Mouse (Mus musculus): Measurements from ENCODE around the gene Srgap2. TPM values are rescaled to one million over a fixed set of nuclear protein-coding genes. Genes with fewer than 3 reads are reported as not detected.

The Srgap2 gene
- polyA plus RNA-seq, 1 experiment from 2014 or later: 31.7 TPM

- Histone ChIP-seq H3K4me1 (ENCODE audit: control insufficient read depth, insufficient read depth, low read length) (peaks cover 11% of the 10 kb centered on the region), H3K36me3 (ENCODE audit: control insufficient read depth, insufficient read depth, low read length) (no peaks in the 10 kb centered on the region), H3K27me3 (ENCODE audit: control insufficient read depth, insufficient read depth, low read depth, low read length) (no peaks in the 10 kb centered on the region), H3K9ac (ENCODE audit: low read depth, low read length) (no peak overlapping the region), H3K27ac (ENCODE audit: low read length) (no peak overlapping the region), H3K9me3 (replicated peaks; ENCODE audit: control insufficient read depth, low read length, poor library complexity, severe bottlenecking) (no peaks in the 10 kb centered on the region), H3K4me3 (ENCODE audit: low read depth, low read length) (no peak overlapping the region), H3K4me2 (ENCODE audit: low read length) (no peak overlapping the region)
- 85% methylated on average over 1 of the region's 1 CpGs for WGBS
- ATAC-seq: no peak; the same call in 1 of the 2 replicates
These were observed 64.5 kb downstream of the Srgap2 start for GRCm38 (mm10) chr1:131462541-131463067.

DNA sequence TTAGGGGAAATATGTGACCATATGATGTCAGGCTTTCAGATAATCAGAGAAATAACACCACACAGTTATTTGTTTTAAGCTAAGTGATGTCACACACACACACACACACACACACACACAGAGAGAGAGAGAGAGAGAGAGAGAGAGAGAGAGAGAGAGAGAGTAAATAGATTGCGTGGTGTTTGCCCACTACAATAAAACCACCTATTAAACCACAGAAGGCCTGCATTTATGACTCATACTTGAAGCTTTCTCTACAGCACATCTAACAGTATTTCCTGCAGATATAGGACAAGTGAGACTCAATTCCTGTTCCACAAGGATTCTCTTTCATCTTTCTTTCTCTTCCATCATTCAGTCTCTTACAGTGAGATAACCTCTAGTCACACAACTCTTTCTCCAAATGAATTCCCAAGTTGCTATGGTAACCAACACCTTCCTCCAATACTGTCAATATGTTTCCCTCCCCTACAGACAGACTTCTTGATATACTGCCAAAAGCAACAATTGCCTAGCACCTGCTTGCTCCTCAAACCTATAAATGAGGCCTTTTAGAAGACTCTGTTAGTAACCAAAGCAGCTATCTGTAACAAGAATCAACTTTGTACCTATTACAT is 66.1 kb downstream of the Srgap2 start:
- WGBS: 52% methylated on average over 1 of the region's 1 CpGs
- H3K4me2 ChIP-seq (ENCODE audit: low read length): no peak overlapping the region
- H3K9me3 ChIP-seq (replicated peaks; ENCODE audit: control insufficient read depth, low read length, poor library complexity, severe bottlenecking): no peaks in the 10 kb centered on the region
- H3K36me3 ChIP-seq (ENCODE audit: control insufficient read depth, insufficient read depth, low read length): no peaks in the 10 kb centered on the region
- peaks cover 11% of the 10 kb centered on the region for H3K4me1 ChIP-seq (ENCODE audit: control insufficient read depth, insufficient read depth, low read length)
- H3K27ac ChIP-seq (ENCODE audit: low read length): peak overlapping the region; percentile 47; the same call in 1 of the 2 replicates
- H3K27me3 ChIP-seq (ENCODE audit: control insufficient read depth, insufficient read depth, low read depth, low read length): no peaks in the 10 kb centered on the region
- no peak overlapping the region for H3K9ac ChIP-seq (ENCODE audit: low read depth, low read length)
- 0 out of 2 replicates have a peak, but pooled peaks have one; percentile 52 for ATAC-seq
- H3K4me3 ChIP-seq (ENCODE audit: low read depth, low read length): no peak overlapping the region

DNA sequence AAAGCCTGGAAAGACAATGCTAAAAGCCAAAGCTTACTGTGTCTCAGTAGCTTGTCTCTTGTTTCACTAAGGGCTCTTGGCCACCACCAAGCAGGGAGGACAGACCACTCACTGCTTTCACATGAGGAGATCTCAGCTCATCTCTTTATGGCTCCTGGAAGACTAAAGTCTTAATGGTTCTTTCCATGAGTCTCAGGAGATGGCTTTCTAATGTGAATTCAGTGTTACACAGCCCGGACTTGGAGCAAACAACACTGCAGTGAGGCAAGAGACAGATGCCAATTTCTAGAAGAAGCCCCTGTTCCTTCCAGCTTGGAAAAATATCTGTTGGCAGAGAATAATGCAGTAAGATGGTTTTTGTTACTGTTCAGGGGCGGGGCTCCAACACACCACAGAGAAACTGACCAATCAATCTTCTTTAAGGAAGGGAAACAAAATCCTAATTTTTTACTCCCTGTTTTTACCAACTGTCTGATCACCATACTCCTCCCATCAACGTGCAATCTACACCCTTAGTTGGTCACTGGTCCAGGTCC is 71.7 kb downstream of the Srgap2 start:
- Histone ChIP-seq H3K36me3 (ENCODE audit: control insufficient read depth, insufficient read depth, low read length) (no peaks in the 10 kb centered on the region), H3K9me3 (replicated peaks; ENCODE audit: control insufficient read depth, low read length, poor library complexity, severe bottlenecking) (no peaks in the 10 kb centered on the region), H3K4me1 (ENCODE audit: control insufficient read depth, insufficient read depth, low read length) (peaks cover 19% of the 10 kb centered on the region), H3K27me3 (ENCODE audit: control insufficient read depth, insufficient read depth, low read depth, low read length) (no peaks in the 10 kb centered on the region), H3K27ac (ENCODE audit: low read length) (no peak overlapping the region), H3K9ac (ENCODE audit: low read depth, low read length) (no peak overlapping the region), H3K4me3 (ENCODE audit: low read depth, low read length) (no peak overlapping the region), H3K4me2 (ENCODE audit: low read length) (no peak overlapping the region)
- ATAC-seq: no peak
- WGBS: 90% methylated on average over 3 of the region's 3 CpGs

DNA sequence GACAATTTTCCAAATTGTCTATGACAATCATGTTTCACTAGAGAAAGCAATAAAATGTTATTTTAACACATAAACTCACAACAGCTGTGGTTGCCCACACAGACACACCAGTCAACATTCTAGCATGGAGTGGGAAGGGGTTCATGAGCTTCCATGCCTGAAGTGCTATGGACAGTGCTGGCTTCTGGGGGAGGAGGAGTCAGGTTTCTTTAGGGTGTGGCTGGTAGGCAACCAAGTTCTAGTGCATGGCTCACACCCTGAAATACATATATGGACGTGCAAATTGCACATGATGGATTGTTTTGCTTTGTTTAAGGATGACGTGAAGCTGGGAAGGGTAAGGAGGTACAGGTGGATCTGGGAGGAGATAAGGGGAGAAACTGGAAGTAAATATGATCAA is 72.8 kb downstream of the Srgap2 start:
- H3K36me3 ChIP-seq (ENCODE audit: control insufficient read depth, insufficient read depth, low read length): no peaks in the 10 kb centered on the region
- H3K9me3 ChIP-seq (replicated peaks; ENCODE audit: control insufficient read depth, low read length, poor library complexity, severe bottlenecking): no peaks in the 10 kb centered on the region
- no peak overlapping the region for H3K4me2 ChIP-seq (ENCODE audit: low read length)
- H3K4me1 ChIP-seq (ENCODE audit: control insufficient read depth, insufficient read depth, low read length): peaks cover 16% of the 10 kb centered on the region
- ATAC-seq: no peak
- WGBS: 87% methylated on average over 2 of the region's 2 CpGs
- H3K4me3 ChIP-seq (ENCODE audit: low read depth, low read length): no peak overlapping the region
- H3K9ac ChIP-seq (ENCODE audit: low read depth, low read length): no peak overlapping the region
- no peak overlapping the region for H3K27ac ChIP-seq (ENCODE audit: low read length)
- no peaks in the 10 kb centered on the region for H3K27me3 ChIP-seq (ENCODE audit: control insufficient read depth, insufficient read depth, low read depth, low read length)

DNA sequence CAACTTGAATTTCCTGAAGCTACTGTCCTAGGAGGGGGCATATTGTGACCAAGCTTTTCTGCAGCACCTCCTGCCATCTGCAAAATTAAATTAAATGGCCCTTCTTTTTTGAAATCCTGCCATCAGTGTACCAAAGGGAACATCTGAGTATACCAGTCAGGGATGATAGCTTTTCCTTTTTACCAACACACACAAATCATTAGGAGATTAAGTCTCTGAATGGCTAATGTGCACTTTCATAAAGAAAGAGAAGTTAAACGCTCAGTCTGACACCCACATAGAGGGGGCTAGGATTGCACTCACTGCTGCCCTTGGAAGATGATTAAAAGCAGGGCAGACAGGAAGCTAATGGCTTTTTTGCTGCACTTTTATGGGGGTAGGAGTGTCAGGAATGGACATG is 73.8 kb downstream of the Srgap2 start:
- ATAC-seq: peak; percentile 58; the same call in 1 of the 2 replicates
- Histone ChIP-seq H3K4me3 (ENCODE audit: low read depth, low read length) (no peak overlapping the region), H3K27me3 (ENCODE audit: control insufficient read depth, insufficient read depth, low read depth, low read length) (no peaks in the 10 kb centered on the region), H3K9me3 (replicated peaks; ENCODE audit: control insufficient read depth, low read length, poor library complexity, severe bottlenecking) (no peaks in the 10 kb centered on the region), H3K4me2 (ENCODE audit: low read length) (no peak overlapping the region), H3K4me1 (ENCODE audit: control insufficient read depth, insufficient read depth, low read length) (peaks cover 16% of the 10 kb centered on the region), H3K36me3 (ENCODE audit: control insufficient read depth, insufficient read depth, low read length) (no peaks in the 10 kb centered on the region), H3K27ac (ENCODE audit: low read length) (peak overlapping the region; percentile 7; the same call in 1 of the 2 replicates), H3K9ac (ENCODE audit: low read depth, low read length) (no peak overlapping the region)
- 14% methylated on average over 1 of the region's 1 CpGs for WGBS

DNA sequence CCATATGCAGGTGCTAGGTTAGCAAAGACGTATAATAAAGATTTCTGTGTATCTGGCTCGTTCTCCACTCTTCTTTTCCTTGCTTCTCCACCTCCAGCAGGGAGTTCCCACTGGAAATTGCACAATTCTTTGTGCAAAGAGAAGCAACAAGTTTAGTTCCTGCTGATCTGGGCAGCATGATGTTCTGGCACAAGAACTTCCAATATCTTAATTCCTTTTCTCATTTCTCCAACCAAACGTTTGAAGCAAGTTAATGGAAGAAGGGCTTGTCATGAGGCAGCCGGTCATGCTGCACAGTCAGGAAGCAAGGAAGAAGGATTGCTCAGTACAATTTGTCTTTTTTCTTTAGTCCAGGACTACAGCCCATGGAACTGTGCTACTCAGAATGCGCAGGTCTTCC is 78.8 kb downstream of the Srgap2 start:
- Histone ChIP-seq H3K27me3 (ENCODE audit: control insufficient read depth, insufficient read depth, low read depth, low read length) (no peaks in the 10 kb centered on the region), H3K4me3 (ENCODE audit: low read depth, low read length) (no peak overlapping the region), H3K9me3 (replicated peaks; ENCODE audit: control insufficient read depth, low read length, poor library complexity, severe bottlenecking) (no peaks in the 10 kb centered on the region), H3K4me1 (ENCODE audit: control insufficient read depth, insufficient read depth, low read length) (peaks cover 9% of the 10 kb centered on the region), H3K36me3 (ENCODE audit: control insufficient read depth, insufficient read depth, low read length) (no peaks in the 10 kb centered on the region), H3K9ac (ENCODE audit: low read depth, low read length) (no peak overlapping the region), H3K4me2 (ENCODE audit: low read length) (no peak overlapping the region), H3K27ac (ENCODE audit: low read length) (no peak overlapping the region)
- no peak for ATAC-seq
- WGBS: 68% methylated on average over 5 of the region's 5 CpGs

DNA sequence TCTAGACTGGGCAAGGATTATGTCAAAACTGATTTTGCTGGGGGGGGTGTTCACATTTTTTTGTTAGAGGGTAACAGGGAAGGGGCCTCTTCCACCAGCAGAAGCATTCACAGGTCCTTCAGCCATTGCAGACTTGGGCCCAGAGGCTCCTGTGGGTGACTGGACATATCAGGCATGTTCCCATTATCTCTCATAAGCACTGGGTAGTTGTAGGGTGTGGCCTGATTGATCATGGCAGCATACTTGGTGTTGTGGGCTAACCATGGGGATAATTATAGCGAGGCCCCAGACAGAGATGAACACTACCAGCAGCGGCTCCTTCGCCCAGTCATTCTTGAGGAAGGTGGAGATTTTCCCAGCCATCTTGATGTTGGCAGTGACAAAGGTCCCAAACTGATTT is 79.8 kb downstream of the Srgap2 start:
- no peak overlapping the region for H3K4me3 ChIP-seq (ENCODE audit: low read depth, low read length)
- no peaks in the 10 kb centered on the region for H3K9me3 ChIP-seq (replicated peaks; ENCODE audit: control insufficient read depth, low read length, poor library complexity, severe bottlenecking)
- no peaks in the 10 kb centered on the region for H3K36me3 ChIP-seq (ENCODE audit: control insufficient read depth, insufficient read depth, low read length)
- H3K4me1 ChIP-seq (ENCODE audit: control insufficient read depth, insufficient read depth, low read length): peaks cover 2% of the 10 kb centered on the region; the same call in 1 of the 2 replicates
- H3K27me3 ChIP-seq (ENCODE audit: control insufficient read depth, insufficient read depth, low read depth, low read length): no peaks in the 10 kb centered on the region
- no peak overlapping the region for H3K27ac ChIP-seq (ENCODE audit: low read length)
- H3K4me2 ChIP-seq (ENCODE audit: low read length): no peak overlapping the region
- ATAC-seq: no peak
- no peak overlapping the region for H3K9ac ChIP-seq (ENCODE audit: low read depth, low read length)
- WGBS: 97% methylated on average over 3 of the region's 3 CpGs

GRCm38 (mm10) chr1:131446577-131446976 is 80.6 kb downstream of the Srgap2 start:
- Histone ChIP-seq H3K4me2 (ENCODE audit: low read length) (no peak overlapping the region), H3K4me3 (ENCODE audit: low read depth, low read length) (no peak overlapping the region), H3K4me1 (ENCODE audit: control insufficient read depth, insufficient read depth, low read length) (no peaks in the 10 kb centered on the region), H3K9ac (ENCODE audit: low read depth, low read length) (no peak overlapping the region), H3K9me3 (replicated peaks; ENCODE audit: control insufficient read depth, low read length, poor library complexity, severe bottlenecking) (no peaks in the 10 kb centered on the region), H3K36me3 (ENCODE audit: control insufficient read depth, insufficient read depth, low read length) (no peaks in the 10 kb centered on the region), H3K27ac (ENCODE audit: low read length) (no peak overlapping the region), H3K27me3 (ENCODE audit: control insufficient read depth, insufficient read depth, low read depth, low read length) (no peaks in the 10 kb centered on the region)
- ATAC-seq: no peak
- 97% methylated on average over 4 of the region's 4 CpGs for WGBS

GRCm38 (mm10) chr1:131438556-131438955 is 88.6 kb downstream of the Srgap2 start:
- H3K4me1 ChIP-seq (ENCODE audit: control insufficient read depth, insufficient read depth, low read length): peaks cover 11% of the 10 kb centered on the region

More at GRCm38 (mm10) chr1:131438556-131438955, 88.6 kb downstream of the Srgap2 start:
- H3K9ac ChIP-seq (ENCODE audit: low read depth, low read length): no peak overlapping the region
- H3K36me3 ChIP-seq (ENCODE audit: control insufficient read depth, insufficient read depth, low read length): no peaks in the 10 kb centered on the region
- ATAC-seq: no peak
- no peak overlapping the region for H3K4me2 ChIP-seq (ENCODE audit: low read length)
- no peak overlapping the region for H3K27ac ChIP-seq (ENCODE audit: low read length)
- H3K27me3 ChIP-seq (ENCODE audit: control insufficient read depth, insufficient read depth, low read depth, low read length): no peaks in the 10 kb centered on the region
- no peaks in the 10 kb centered on the region for H3K9me3 ChIP-seq (replicated peaks; ENCODE audit: control insufficient read depth, low read length, poor library complexity, severe bottlenecking)
- WGBS: 91% methylated on average over 11 of the region's 11 CpGs
- no peak overlapping the region for H3K4me3 ChIP-seq (ENCODE audit: low read depth, low read length)

All from midbrain, embryonic 16.5 days (tissue).